Mouse (Mus musculus): ENCODE data around the gene Crygn.

The Crygn gene

GRCm38 (mm10) chr5:24709962-24710361, 47.8 kb downstream of the Crygn start:
- no peak for DNase-seq (ENCODE audit: low read depth)

GRCm38 (mm10) chr5:24704615-24705014, 53.2 kb downstream of the Crygn start:
- DNase-seq (ENCODE audit: low read depth) = no peak

GRCm38 (mm10) chr5:24701271-24701670, 56.5 kb downstream of the Crygn start:
- DNase-seq (ENCODE audit: low read depth) = no peak
